Mouse (Mus musculus): Measurements from ENCODE around the gene Coq7.

Gene Coq7

GRCm38 (mm10) chr7:118461400-118462136, 71.6 kb downstream of the Coq7 start:
- no peak for DNase-seq (ENCODE audit: low spot score)

Data from left cerebral cortex, adult 11 months (tissue).